Mouse (Mus musculus): Measurements from ENCODE around the gene Rnf103. TPM values are rescaled to one million over a fixed set of nuclear protein-coding genes. Genes with fewer than 3 reads are reported as not detected.

The Rnf103 gene
- total and polyA plus RNA-seq, 3 experiments, result 4.2 to 7.0 (median 6.0) TPM

DNA sequence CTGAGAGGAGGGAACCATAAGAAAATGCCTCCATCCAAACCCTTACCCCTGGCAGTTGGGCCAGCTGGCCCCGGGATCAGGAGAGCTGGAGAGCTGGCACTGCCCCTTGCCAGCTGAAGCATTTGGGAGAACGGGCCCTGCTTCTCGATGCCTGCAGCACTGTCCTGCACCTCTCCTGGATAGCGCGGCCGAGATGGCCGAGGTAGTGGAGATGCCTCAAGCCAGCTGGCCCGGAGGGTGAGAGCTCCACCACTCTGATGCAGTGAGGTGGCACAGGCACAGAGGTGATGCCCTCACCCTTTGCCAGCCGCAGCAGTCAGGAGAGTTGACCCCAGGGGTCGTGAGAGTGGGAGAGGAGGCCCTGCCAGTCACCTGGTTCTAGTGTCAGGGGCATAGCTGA is 33.4 kb downstream of the Rnf103 start:
- no peak overlapping the region for H3K9ac ChIP-seq (ENCODE audit: insufficient read depth, low read depth)
- H3K27ac ChIP-seq (ENCODE audit: insufficient read depth, low read depth), result no peak overlapping the region
- no peaks in the 10 kb centered on the region for H3K36me3 ChIP-seq (replicated peaks in 1 of 2; ENCODE audit: control insufficient read depth in 1 of 2, insufficient read depth in 1 of 2, low read length in 1 of 2)
- H3K79me2 ChIP-seq (replicated peaks; ENCODE audit: control insufficient read depth, extremely low read depth, insufficient read depth, poor library complexity, severe bottlenecking), result no peaks in the 10 kb centered on the region
- in situ Hi-C loops (cut with MboI; ENCODE audit: low pct_ligation_motif_present, low pct_unique_long_range_greater_than_20kb, low sequenced_read_pairs) (no loop called here), dilution Hi-C loops (cut with MboI; ENCODE audit: extremely low pct_ligation_motif_present, extremely low pct_unique_long_range_greater_than_20kb, low sequenced_read_pairs) (no loop called here)
- no peaks in the 10 kb centered on the region for H3K9me3 ChIP-seq (replicated peaks; ENCODE audit: low read length)
- H3K27me3 ChIP-seq (replicated peaks), result no peaks in the 10 kb centered on the region
- no peak for DNase-seq (ENCODE audit: extremely low read depth)
- no peak overlapping the region for H3K4me2 ChIP-seq (ENCODE audit: insufficient read depth, low read depth, poor library complexity, severe bottlenecking)
- no peak for TF ChIP-seq ZKSCAN1 (IDR thresholded peaks at IDR 0.05; ENCODE audit: borderline replicate concordance, low read depth, low read length)
- H3K4me3 ChIP-seq (replicated peaks in 1 of 3; ENCODE audit: low read depth in 2 of 3, low read length in 2 of 3, poor library complexity in 1 of 3), result no peak overlapping the region
- H3K4me1 ChIP-seq (ENCODE audit: control insufficient read depth in 1 of 2, insufficient read depth in 2 of 2), result peaks cover 0 to 4% of the 10 kb centered on the region in 2 experiments; a peak in 1 of 4 replicates

DNA sequence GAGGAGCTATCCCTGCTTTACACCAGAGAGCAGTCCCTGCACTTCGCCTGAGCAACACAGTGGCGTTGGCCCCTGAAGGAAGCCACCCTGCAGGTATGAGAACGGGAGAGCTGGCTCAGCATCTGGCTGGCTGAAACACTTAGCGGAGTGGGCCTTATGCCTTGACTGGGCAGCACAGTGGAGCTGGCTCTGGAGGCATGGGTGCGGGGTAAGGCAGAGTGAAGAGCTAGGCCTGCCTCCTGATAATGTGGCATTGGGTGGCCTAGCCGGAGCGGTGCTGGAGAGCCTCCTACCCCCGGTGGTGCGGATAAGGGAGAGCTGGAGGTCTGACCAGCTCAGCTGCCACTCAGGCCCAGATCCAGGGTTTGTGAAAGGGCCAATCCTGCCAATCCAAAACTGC is 34.1 kb downstream of the Rnf103 start:
- Histone ChIP-seq H3K27ac (ENCODE audit: insufficient read depth, low read depth) (no peak overlapping the region), H3K27me3 (replicated peaks) (peaks cover 1% of the 10 kb centered on the region), H3K9me3 (replicated peaks; ENCODE audit: low read length) (no peaks in the 10 kb centered on the region), H3K4me2 (ENCODE audit: insufficient read depth, low read depth, poor library complexity, severe bottlenecking) (no peak overlapping the region), H3K36me3 (replicated peaks in 1 of 2; ENCODE audit: control insufficient read depth in 1 of 2, insufficient read depth in 1 of 2, low read length in 1 of 2) (no peaks in the 10 kb centered on the region), H3K79me2 (replicated peaks; ENCODE audit: control insufficient read depth, extremely low read depth, insufficient read depth, poor library complexity, severe bottlenecking) (no peaks in the 10 kb centered on the region), H3K9ac (ENCODE audit: insufficient read depth, low read depth) (no peak overlapping the region), H3K4me1 (ENCODE audit: control insufficient read depth in 1 of 2, insufficient read depth in 2 of 2) (peaks cover 0 to 4% of the 10 kb centered on the region in 2 experiments; a peak in 1 of 4 replicates), H3K4me3 (replicated peaks in 1 of 3; ENCODE audit: low read depth in 2 of 3, low read length in 2 of 3, poor library complexity in 1 of 3) (no peak overlapping the region)
- in situ Hi-C loops (cut with MboI; ENCODE audit: low pct_ligation_motif_present, low pct_unique_long_range_greater_than_20kb, low sequenced_read_pairs) (no loop called here), dilution Hi-C loops (cut with MboI; ENCODE audit: extremely low pct_ligation_motif_present, extremely low pct_unique_long_range_greater_than_20kb, low sequenced_read_pairs) (no loop called here)
- no peak for DNase-seq (ENCODE audit: extremely low read depth)
- TF ChIP-seq UBTF (IDR thresholded peaks at IDR 0.05; ENCODE audit: low read depth, low read length) (no peak), SMC3 (IDR thresholded peaks at IDR 0.05; ENCODE audit: low read depth, low read length) (no peak), ZKSCAN1 (IDR thresholded peaks at IDR 0.05; ENCODE audit: borderline replicate concordance, low read depth, low read length) (no peak), NRF1 (IDR thresholded peaks at IDR 0.05; ENCODE audit: low read depth, low read length) (no peak), SIN3A (IDR thresholded peaks at IDR 0.05; ENCODE audit: low read length) (no peak), ETS1 (conservative IDR thresholded peaks at IDR 0.05; ENCODE audit: low read depth, low read length) (no peak), MEF2A (IDR thresholded peaks at IDR 0.05; ENCODE audit: borderline replicate concordance, low read depth, low read length) (no peak), MYC (IDR thresholded peaks at IDR 0.05; ENCODE audit: low read depth, low read length) (no peak), USF2 (conservative IDR thresholded peaks at IDR 0.05; ENCODE audit: low read depth, low read length) (no peak), E2F4 (IDR thresholded peaks at IDR 0.05; ENCODE audit: insufficient replicate concordance, low read depth, low read length) (no peak), PAX5 (IDR thresholded peaks at IDR 0.05; ENCODE audit: low read length) (no peak), GABPA (IDR thresholded peaks at IDR 0.05; ENCODE audit: insufficient replicate concordance, low read depth, low read length) (no peak), POLR2A (IDR thresholded peaks at IDR 0.05; ENCODE audit: low read depth, low read length) (no peak), NELFE (IDR thresholded peaks at IDR 0.05; ENCODE audit: low read depth, low read length) (no peak)

DNA sequence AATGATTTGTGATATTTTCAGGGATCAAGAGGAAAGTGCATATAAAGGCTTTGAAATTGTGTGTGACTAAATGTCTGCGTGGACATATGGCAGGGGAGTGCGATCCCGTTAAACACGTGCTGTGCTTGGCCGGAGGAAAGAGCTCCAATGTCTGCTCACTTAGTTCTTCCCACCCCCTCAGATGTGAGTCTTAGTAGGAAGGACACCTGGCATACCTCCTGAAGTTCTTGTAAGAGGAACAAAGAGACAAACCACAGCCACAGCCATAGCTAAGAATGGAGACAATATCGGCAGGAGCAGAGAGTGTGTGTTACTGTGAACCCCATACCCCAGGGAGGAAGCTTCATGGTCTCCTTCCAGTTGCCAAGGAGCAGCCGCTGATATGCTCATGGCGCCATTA is 36.5 kb downstream of the Rnf103 start:
- no peaks in the 10 kb centered on the region for H3K9me3 ChIP-seq (replicated peaks; ENCODE audit: low read length)
- H3K79me2 ChIP-seq (replicated peaks; ENCODE audit: control insufficient read depth, extremely low read depth, insufficient read depth, poor library complexity, severe bottlenecking), result no peaks in the 10 kb centered on the region
- H3K27ac ChIP-seq (ENCODE audit: insufficient read depth, low read depth), result no peak overlapping the region
- no peak overlapping the region for H3K4me2 ChIP-seq (ENCODE audit: insufficient read depth, low read depth, poor library complexity, severe bottlenecking)
- no peaks in the 10 kb centered on the region for H3K36me3 ChIP-seq (replicated peaks in 1 of 2; ENCODE audit: control insufficient read depth in 1 of 2, insufficient read depth in 1 of 2, low read length in 1 of 2)
- peaks cover 2% of the 10 kb centered on the region for H3K27me3 ChIP-seq (replicated peaks)
- H3K9ac ChIP-seq (ENCODE audit: insufficient read depth, low read depth), result no peak overlapping the region
- DNase-seq (ENCODE audit: extremely low read depth), result no peak
- dilution Hi-C loops (cut with MboI; ENCODE audit: extremely low pct_ligation_motif_present, extremely low pct_unique_long_range_greater_than_20kb, low sequenced_read_pairs), result no loop called here
- in situ Hi-C loops (cut with MboI; ENCODE audit: low pct_ligation_motif_present, low pct_unique_long_range_greater_than_20kb, low sequenced_read_pairs), result no loop called here
- peaks cover 0 to 4% of the 10 kb centered on the region in 2 experiments; a peak in 1 of 4 replicates for H3K4me1 ChIP-seq (ENCODE audit: control insufficient read depth in 1 of 2, insufficient read depth in 2 of 2)
- TF ChIP-seq RAD21 (IDR thresholded peaks at IDR 0.05; ENCODE audit: low read depth, low read length), result no peak
- TF ChIP-seq PAX5 (IDR thresholded peaks at IDR 0.05; ENCODE audit: low read length), result no peak
- TF ChIP-seq TBP (conservative IDR thresholded peaks at IDR 0.05; ENCODE audit: low read depth, low read length), result no peak
- TF ChIP-seq MAX (IDR thresholded peaks at IDR 0.05; ENCODE audit: low read length), result no peak
- no peak for TF ChIP-seq CTCF (conservative IDR thresholded peaks at IDR 0.05 in 1 of 2, IDR thresholded peaks at IDR 0.05 in 1 of 2; ENCODE audit: low read depth in 2 of 2, low read length in 2 of 2)
- TF ChIP-seq ZKSCAN1 (IDR thresholded peaks at IDR 0.05; ENCODE audit: borderline replicate concordance, low read depth, low read length), result no peak
- no peak for TF ChIP-seq MAFK (IDR thresholded peaks at IDR 0.05; ENCODE audit: insufficient replicate concordance, low read length)
- TF ChIP-seq UBTF (IDR thresholded peaks at IDR 0.05; ENCODE audit: low read depth, low read length), result no peak
- TF ChIP-seq CHD2 (IDR thresholded peaks at IDR 0.05; ENCODE audit: low read length), result no peak
- no peak for TF ChIP-seq ELF1 (IDR thresholded peaks at IDR 0.05; ENCODE audit: low read depth, low read length)
- no peak for TF ChIP-seq CHD1 (IDR thresholded peaks at IDR 0.05; ENCODE audit: low read depth, low read length)
- no peak for TF ChIP-seq ZC3H11A (IDR thresholded peaks at IDR 0.05; ENCODE audit: low read depth, low read length)
- H3K4me3 ChIP-seq (replicated peaks in 1 of 3; ENCODE audit: low read depth in 2 of 3, low read length in 2 of 3, poor library complexity in 1 of 3), result no peak overlapping the region

All from CH12.LX (cell line).